Mouse (Mus musculus): ENCODE measurements at regions not wholly inside any gene's neighbourhood (a gene's known extent, or its start where the extent isn't known, plus 50 kb on each side); places are given as distances from the start of the nearest gene placed in this dataset.

GRCm38 (mm10) chr2:124792633-124793036 is 275.3 kb upstream of the Slc24a5 start:
- Histone ChIP-seq H3K9me3 (ENCODE audit: control insufficient read depth, low read length) (no peaks in the 10 kb centered on the region), H3K4me1 (ENCODE audit: control insufficient read depth in 2 of 2, insufficient read depth in 2 of 2, low read length in 2 of 2) (no peaks in the 10 kb centered on the region), H3K36me3 (ENCODE audit: control insufficient read depth, insufficient read depth, low read length) (no peaks in the 10 kb centered on the region), H3K27me3 (ENCODE audit: control insufficient read depth, insufficient read depth, low read length) (no peaks in the 10 kb centered on the region), H3K27ac (replicated peaks in 1 of 2; ENCODE audit: control insufficient read depth in 1 of 2, insufficient read depth in 1 of 2, low read depth in 2 of 2, low read length in 2 of 2) (no peak overlapping the region), H3K4me2 (ENCODE audit: low read length) (no peak overlapping the region), H3K4me3 (ENCODE audit: control insufficient read depth in 1 of 2, insufficient read depth in 1 of 2, low read depth in 1 of 2, low read length in 2 of 2) (no peak overlapping the region), H3K9ac (ENCODE audit: low read length) (no peak overlapping the region)
- 82% methylated on average over 7 of the region's 7 CpGs for WGBS
- ATAC-seq (ENCODE audit: insufficient number of reproducible peaks, insufficient read depth, low FRiP score, low read depth): no peak

GRCm38 (mm10) chr2:124811709-124812108 is 256.2 kb upstream of the Slc24a5 start:
- Histone ChIP-seq H3K9ac (ENCODE audit: low read length) (no peak overlapping the region), H3K27me3 (ENCODE audit: control insufficient read depth, insufficient read depth, low read length) (no peaks in the 10 kb centered on the region), H3K4me3 (ENCODE audit: control insufficient read depth in 1 of 2, insufficient read depth in 1 of 2, low read depth in 1 of 2, low read length in 2 of 2) (no peak overlapping the region), H3K9me3 (ENCODE audit: control insufficient read depth, low read length) (no peaks in the 10 kb centered on the region), H3K4me2 (ENCODE audit: low read length) (no peak overlapping the region), H3K4me1 (ENCODE audit: control insufficient read depth in 2 of 2, insufficient read depth in 2 of 2, low read length in 2 of 2) (no peaks in the 10 kb centered on the region), H3K27ac (replicated peaks in 1 of 2; ENCODE audit: control insufficient read depth in 1 of 2, insufficient read depth in 1 of 2, low read depth in 2 of 2, low read length in 2 of 2) (no peak overlapping the region), H3K36me3 (ENCODE audit: control insufficient read depth, insufficient read depth, low read length) (no peaks in the 10 kb centered on the region)
- ATAC-seq (ENCODE audit: insufficient number of reproducible peaks, insufficient read depth, low FRiP score, low read depth): no peak
- WGBS: 64% methylated on average over 8 of the region's 8 CpGs

- H3K27ac ChIP-seq (replicated peaks in 1 of 2; ENCODE audit: control insufficient read depth in 1 of 2, insufficient read depth in 1 of 2, low read depth in 2 of 2, low read length in 2 of 2): no peak overlapping the region
- H3K4me3 ChIP-seq (ENCODE audit: control insufficient read depth in 1 of 2, insufficient read depth in 1 of 2, low read depth in 1 of 2, low read length in 2 of 2): no peak overlapping the region
- H3K36me3 ChIP-seq (ENCODE audit: control insufficient read depth, insufficient read depth, low read length): no peaks in the 10 kb centered on the region
- H3K4me1 ChIP-seq (ENCODE audit: control insufficient read depth in 2 of 2, insufficient read depth in 2 of 2, low read length in 2 of 2): no peaks in the 10 kb centered on the region
- no peaks in the 10 kb centered on the region for H3K9me3 ChIP-seq (ENCODE audit: control insufficient read depth, low read length)
- 92% methylated on average over 2 of the region's 2 CpGs for WGBS
- no peaks in the 10 kb centered on the region for H3K27me3 ChIP-seq (ENCODE audit: control insufficient read depth, insufficient read depth, low read length)
- H3K4me2 ChIP-seq (ENCODE audit: low read length): no peak overlapping the region
- H3K9ac ChIP-seq (ENCODE audit: low read length): no peak overlapping the region
- no peak for ATAC-seq (ENCODE audit: insufficient number of reproducible peaks, insufficient read depth, low FRiP score, low read depth)
These were observed 251.1 kb upstream of the Slc24a5 start for GRCm38 (mm10) chr2:124816814-124817213.

GRCm38 (mm10) chr2:124819846-124820245 is 248.1 kb upstream of the Slc24a5 start:
- WGBS: 79% methylated on average over 6 of the region's 6 CpGs
- Histone ChIP-seq H3K4me2 (ENCODE audit: low read length) (no peak overlapping the region), H3K4me3 (ENCODE audit: control insufficient read depth in 1 of 2, insufficient read depth in 1 of 2, low read depth in 1 of 2, low read length in 2 of 2) (no peak overlapping the region), H3K27me3 (ENCODE audit: control insufficient read depth, insufficient read depth, low read length) (no peaks in the 10 kb centered on the region), H3K27ac (replicated peaks in 1 of 2; ENCODE audit: control insufficient read depth in 1 of 2, insufficient read depth in 1 of 2, low read depth in 2 of 2, low read length in 2 of 2) (no peak overlapping the region), H3K9me3 (ENCODE audit: control insufficient read depth, low read length) (no peaks in the 10 kb centered on the region), H3K9ac (ENCODE audit: low read length) (no peak overlapping the region), H3K4me1 (ENCODE audit: control insufficient read depth in 2 of 2, insufficient read depth in 2 of 2, low read length in 2 of 2) (no peaks in the 10 kb centered on the region), H3K36me3 (ENCODE audit: control insufficient read depth, insufficient read depth, low read length) (no peaks in the 10 kb centered on the region)
- ATAC-seq (ENCODE audit: insufficient number of reproducible peaks, insufficient read depth, low FRiP score, low read depth): no peak

GRCm38 (mm10) chr2:124820821-124821220 is 247.1 kb upstream of the Slc24a5 start:
- Histone ChIP-seq H3K27me3 (ENCODE audit: control insufficient read depth, insufficient read depth, low read length) (no peaks in the 10 kb centered on the region), H3K36me3 (ENCODE audit: control insufficient read depth, insufficient read depth, low read length) (no peaks in the 10 kb centered on the region), H3K9ac (ENCODE audit: low read length) (no peak overlapping the region), H3K27ac (replicated peaks in 1 of 2; ENCODE audit: control insufficient read depth in 1 of 2, insufficient read depth in 1 of 2, low read depth in 2 of 2, low read length in 2 of 2) (no peak overlapping the region), H3K9me3 (ENCODE audit: control insufficient read depth, low read length) (no peaks in the 10 kb centered on the region), H3K4me1 (ENCODE audit: control insufficient read depth in 2 of 2, insufficient read depth in 2 of 2, low read length in 2 of 2) (no peaks in the 10 kb centered on the region), H3K4me3 (ENCODE audit: control insufficient read depth in 1 of 2, insufficient read depth in 1 of 2, low read depth in 1 of 2, low read length in 2 of 2) (no peak overlapping the region), H3K4me2 (ENCODE audit: low read length) (no peak overlapping the region)
- no peak for ATAC-seq (ENCODE audit: insufficient number of reproducible peaks, insufficient read depth, low FRiP score, low read depth)
- WGBS: 87% methylated on average over 9 of the region's 9 CpGs

GRCm38 (mm10) chr2:124821366-124821765 is 246.6 kb upstream of the Slc24a5 start:
- no peak overlapping the region for H3K9ac ChIP-seq (ENCODE audit: low read length)
- H3K4me3 ChIP-seq (ENCODE audit: control insufficient read depth in 1 of 2, insufficient read depth in 1 of 2, low read depth in 1 of 2, low read length in 2 of 2): no peak overlapping the region
- 83% methylated on average over 4 of the region's 4 CpGs for WGBS
- H3K9me3 ChIP-seq (ENCODE audit: control insufficient read depth, low read length): no peaks in the 10 kb centered on the region
- no peaks in the 10 kb centered on the region for H3K4me1 ChIP-seq (ENCODE audit: control insufficient read depth in 2 of 2, insufficient read depth in 2 of 2, low read length in 2 of 2)
- H3K4me2 ChIP-seq (ENCODE audit: low read length): no peak overlapping the region
- no peaks in the 10 kb centered on the region for H3K27me3 ChIP-seq (ENCODE audit: control insufficient read depth, insufficient read depth, low read length)
- no peak overlapping the region for H3K27ac ChIP-seq (replicated peaks in 1 of 2; ENCODE audit: control insufficient read depth in 1 of 2, insufficient read depth in 1 of 2, low read depth in 2 of 2, low read length in 2 of 2)
- no peaks in the 10 kb centered on the region for H3K36me3 ChIP-seq (ENCODE audit: control insufficient read depth, insufficient read depth, low read length)
- no peak for ATAC-seq (ENCODE audit: insufficient number of reproducible peaks, insufficient read depth, low FRiP score, low read depth)

- 0 out of 2 replicates have a peak, but pooled peaks have one; percentile 31 for ATAC-seq (ENCODE audit: insufficient number of reproducible peaks, insufficient read depth, low FRiP score, low read depth)
- peak overlapping the region; percentile 45 to 80 for H3K27ac ChIP-seq (replicated peaks in 1 of 2; ENCODE audit: control insufficient read depth in 1 of 2, insufficient read depth in 1 of 2, low read depth in 2 of 2, low read length in 2 of 2)
- WGBS: 76% methylated on average over 4 of the region's 4 CpGs
These were observed 219.1 kb upstream of the Slc24a5 start for GRCm38 (mm10) chr2:124848812-124849211.

GRCm38 (mm10) chr2:124858504-124858903 is 209.4 kb upstream of the Slc24a5 start:
- no peaks in the 10 kb centered on the region for H3K27me3 ChIP-seq (ENCODE audit: control insufficient read depth, insufficient read depth, low read length)
- WGBS: 29% methylated on average over 3 of the region's 3 CpGs
- no peak overlapping the region for H3K9ac ChIP-seq (ENCODE audit: low read length)
- H3K9me3 ChIP-seq (ENCODE audit: control insufficient read depth, low read length): no peaks in the 10 kb centered on the region
- H3K4me2 ChIP-seq (ENCODE audit: low read length): no peak overlapping the region
- peak; percentile 79 for ATAC-seq (ENCODE audit: insufficient number of reproducible peaks, insufficient read depth, low FRiP score, low read depth)
- H3K36me3 ChIP-seq (ENCODE audit: control insufficient read depth, insufficient read depth, low read length): no peaks in the 10 kb centered on the region
- H3K4me1 ChIP-seq (ENCODE audit: control insufficient read depth in 2 of 2, insufficient read depth in 2 of 2, low read length in 2 of 2): peaks cover 3 to 13% of the 10 kb centered on the region in 2 experiments
- H3K27ac ChIP-seq (replicated peaks in 1 of 2; ENCODE audit: control insufficient read depth in 1 of 2, insufficient read depth in 1 of 2, low read depth in 2 of 2, low read length in 2 of 2): peak overlapping the region; percentile 67 to 72
- H3K4me3 ChIP-seq (ENCODE audit: control insufficient read depth in 1 of 2, insufficient read depth in 1 of 2, low read depth in 1 of 2, low read length in 2 of 2): no peak overlapping the region

More at GRCm38 (mm10) chr2:124848812-124849211, 219.1 kb upstream of the Slc24a5 start:
- no peak overlapping the region for H3K4me3 ChIP-seq (ENCODE audit: control insufficient read depth in 1 of 2, insufficient read depth in 1 of 2, low read depth in 1 of 2, low read length in 2 of 2)
- no peaks in the 10 kb centered on the region for H3K9me3 ChIP-seq (ENCODE audit: control insufficient read depth, low read length)
- no peaks in the 10 kb centered on the region for H3K36me3 ChIP-seq (ENCODE audit: control insufficient read depth, insufficient read depth, low read length)
- H3K4me2 ChIP-seq (ENCODE audit: low read length): no peak overlapping the region
- H3K9ac ChIP-seq (ENCODE audit: low read length): no peak overlapping the region
- H3K4me1 ChIP-seq (ENCODE audit: control insufficient read depth in 2 of 2, insufficient read depth in 2 of 2, low read length in 2 of 2): peaks cover 2 to 4% of the 10 kb centered on the region in 2 experiments
- H3K27me3 ChIP-seq (ENCODE audit: control insufficient read depth, insufficient read depth, low read length): no peaks in the 10 kb centered on the region

All from heart, embryonic 14.5 days (tissue).